Mouse (Mus musculus) spleen, postnatal 14 days (tissue): ENCODE results near the gene Tnnt1.
A peak's percentile ranks its signal among the peaks of the same experiment; 100 is the strongest.

Source experiments
- DNase-seq, 2 experiments: peaks; one replicate each; pipeline ENCODE4 v3.0.0; 2021 to 2022; ENCODE audit warnings: low spot score in 2 of 2

Tnnt1 gene

GRCm38 (mm10) chr7:4497271-4497903 lies 18.8 kb downstream of the Tnnt1 start:
- no peak for DNase-seq

GRCm38 (mm10) chr7:4496468-4496867 lies 19.7 kb downstream of the Tnnt1 start:
- DNase-seq = no peak

GRCm38 (mm10) chr7:4493991-4494390 lies 22.2 kb downstream of the Tnnt1 start:
- no peak for DNase-seq

DNA sequence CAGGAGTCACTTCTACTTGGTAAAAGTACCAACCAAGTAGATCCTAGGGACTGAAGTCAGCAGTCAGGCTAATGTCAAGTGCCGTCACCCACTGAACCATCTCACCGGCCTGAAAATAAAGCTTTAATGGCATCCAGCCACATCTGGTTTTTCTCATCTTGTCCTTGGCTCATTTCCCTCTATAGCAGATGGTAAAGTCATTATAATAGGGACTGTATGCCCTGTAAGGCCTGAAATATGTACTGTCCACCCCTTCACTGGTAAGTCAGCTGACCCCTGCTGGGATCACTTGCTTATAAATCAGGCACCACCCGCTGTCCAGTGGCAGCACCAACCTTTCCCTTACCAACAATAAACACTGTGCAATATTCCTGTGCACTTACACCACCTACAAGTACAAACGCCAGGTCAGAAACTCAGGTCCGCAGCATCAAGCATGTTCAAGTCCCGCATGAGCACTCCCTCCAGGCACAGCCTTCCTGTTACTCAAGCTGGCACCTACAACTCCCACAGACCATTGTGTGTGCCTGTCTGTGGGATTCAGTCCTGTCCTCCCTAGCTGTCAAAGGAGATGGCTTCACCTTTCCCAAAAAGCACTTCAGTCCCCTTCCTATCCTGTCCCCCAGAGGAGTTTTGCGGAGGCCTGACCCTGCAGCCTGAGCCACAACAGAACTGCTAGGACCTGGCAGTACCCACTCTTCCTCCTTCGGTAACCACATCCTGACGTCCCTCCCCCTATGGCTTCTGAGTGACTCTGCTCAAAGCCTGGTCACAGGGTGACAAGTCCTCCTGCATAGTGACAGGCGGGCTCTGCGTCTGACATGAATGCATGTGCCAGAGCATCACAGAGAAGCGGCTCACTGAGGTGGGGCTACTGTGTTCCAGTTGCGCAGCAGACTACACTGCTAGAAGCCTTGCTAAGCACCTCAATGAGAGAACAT lies 23.6 kb downstream of the Tnnt1 start:
- DNase-seq = no peak

DNA sequence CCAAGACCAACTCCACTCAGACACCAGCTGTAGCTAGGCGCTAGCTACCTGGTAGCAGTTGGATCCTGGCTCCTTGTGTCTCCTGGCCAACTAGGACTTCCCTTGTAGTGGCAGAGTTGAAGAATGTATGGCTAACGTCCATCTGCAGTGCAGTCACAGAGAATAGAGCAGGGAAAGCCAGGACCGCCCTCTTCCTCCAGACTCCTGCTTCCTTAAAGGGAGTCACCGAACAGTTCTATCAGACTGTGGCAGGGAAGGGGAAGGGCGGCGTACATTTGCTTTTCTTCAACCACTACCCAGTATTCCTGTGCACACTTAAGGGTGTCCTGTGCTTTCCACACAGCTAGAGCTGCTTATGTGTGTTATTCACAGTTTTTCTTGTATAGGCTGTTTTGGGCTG lies 24.9 kb downstream of the Tnnt1 start:
- no peak for DNase-seq

DNA sequence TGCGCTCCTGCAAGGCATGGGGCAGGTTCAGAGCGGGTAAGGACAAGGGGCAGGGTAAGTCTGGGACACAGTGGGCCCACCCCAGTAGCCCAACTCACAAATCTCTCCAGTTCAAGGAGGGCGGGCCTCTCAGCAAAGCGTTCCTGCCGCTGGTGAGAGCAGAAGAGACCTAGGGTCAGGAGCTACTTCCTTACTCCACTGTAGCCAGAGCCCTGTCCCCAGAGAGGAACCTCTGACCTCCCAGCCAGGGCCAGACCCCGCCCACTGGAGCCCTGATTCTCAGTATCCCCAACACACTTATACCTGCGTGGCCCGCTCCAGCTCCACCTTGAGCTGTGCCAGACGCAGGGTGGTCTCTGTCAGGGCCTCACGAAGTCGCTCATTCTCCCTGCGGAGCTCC lies 33.9 kb downstream of the Tnnt1 start:
- no peak for DNase-seq

GRCm38 (mm10) chr7:4479674-4480073 lies 36.5 kb downstream of the Tnnt1 start:
- no peak for DNase-seq

DNA sequence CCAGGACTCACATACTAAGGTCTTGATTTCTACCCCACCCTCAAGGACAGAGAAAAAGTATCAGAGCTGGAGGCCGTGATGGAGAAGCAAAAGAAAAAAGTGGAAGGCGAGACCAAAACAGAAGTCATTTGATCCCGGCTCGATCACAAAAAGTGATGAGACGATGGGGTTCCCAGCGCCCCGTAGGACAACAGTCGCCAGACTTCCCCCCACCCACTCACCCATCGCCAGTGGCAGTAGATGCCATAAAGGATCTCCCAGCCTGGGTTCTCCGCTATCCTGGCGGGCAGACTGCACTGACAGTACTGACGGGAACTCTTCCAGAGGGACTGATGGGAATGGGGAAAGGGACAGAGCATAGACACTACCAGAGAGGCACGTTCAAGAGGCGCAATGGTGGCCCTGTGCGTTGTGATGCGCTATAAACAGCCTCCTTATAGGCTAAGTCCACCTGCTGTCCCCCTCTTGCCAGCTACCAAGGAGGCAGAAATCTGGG lies 37.3 kb downstream of the Tnnt1 start:
- no peak for DNase-seq

GRCm38 (mm10) chr7:4478021-4478795 lies 38.0 kb downstream of the Tnnt1 start:
- no peak for DNase-seq

DNA sequence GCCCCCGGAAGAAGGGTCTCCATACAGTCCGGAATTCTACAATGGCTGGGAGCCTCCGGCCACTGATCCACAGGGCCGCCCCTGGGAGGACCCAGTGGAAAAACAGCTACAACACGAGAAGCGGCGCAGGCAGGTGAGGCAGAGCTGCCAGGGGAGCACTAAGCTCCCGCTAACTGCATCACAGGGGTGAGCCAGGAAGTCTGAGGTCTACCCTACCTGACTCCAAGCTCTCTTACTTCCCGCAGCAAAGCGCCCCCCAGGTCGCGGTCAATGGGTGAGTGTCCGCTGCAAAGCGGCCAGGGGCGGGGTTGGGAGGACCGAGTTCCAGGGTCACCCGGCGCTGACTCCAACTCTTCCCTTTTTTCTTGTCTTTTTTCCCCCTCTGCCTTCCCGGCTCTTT lies 42.2 kb downstream of the Tnnt1 start:
- DNase-seq = no peak

DNA sequence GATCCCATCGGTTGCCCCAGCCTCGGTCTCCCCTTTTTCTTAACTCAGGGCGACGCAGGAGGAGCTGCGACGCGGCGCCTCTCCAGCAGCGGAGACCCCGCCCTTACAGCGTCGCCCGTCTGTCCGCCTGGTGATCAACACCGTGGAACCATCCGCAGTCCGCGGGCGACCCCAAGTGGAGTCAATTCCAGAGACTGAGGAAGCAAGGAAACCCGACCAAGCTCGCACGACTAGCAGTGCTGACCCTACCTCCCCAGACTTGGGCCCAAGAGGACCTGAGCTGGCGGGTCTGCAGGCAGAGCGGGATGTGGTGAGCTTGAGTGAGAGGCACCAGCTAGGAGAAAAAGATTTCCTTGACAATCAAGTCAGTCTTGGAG lies 45.0 kb downstream of the Tnnt1 start:
- DNase-seq = peak in 1 of 2 experiments; percentile 24

GRCm38 (mm10) chr7:4470275-4471178 lies 45.7 kb downstream of the Tnnt1 start:
- no peak for DNase-seq

GRCm38 (mm10) chr7:4467801-4468200 lies 48.4 kb downstream of the Tnnt1 start:
- no peak for DNase-seq

- DNase-seq = no peak
Observed at GRCm38 (mm10) chr7:4464194-4464824, 51.9 kb downstream of the Tnnt1 start.

GRCm38 (mm10) chr7:4460576-4461434 lies 55.4 kb downstream of the Tnnt1 start, which contains the start of gene Eps8l1:
Gene Eps8l1, plus strand, starts transcription at chr7:4460674.
- no peak for DNase-seq
